Mouse (Mus musculus) liver, postnatal 0 days (tissue): ENCODE measurements around the gene Ablim1.

ENCODE experiments used
- CTCF ChIP-seq: sonication (generic); IDR thresholded peaks from 2 replicates; pipeline ENCODE4 v1.5.1; 2016; ENCODE audit warnings: antibody characterized with exemption, low read depth
- EP300 ChIP-seq: IDR thresholded peaks from 2 replicates; pipeline ENCODE4 v1.6.1; 2016; ENCODE audit warnings: antibody characterized with exemption, low read depth, mild to moderate bottlenecking

- TF ChIP-seq CTCF (no peak), EP300 (no peak)
These were observed 70.4 kb downstream of the Ablim1 start for GRCm38 (mm10) chr19:57244281-57244680.
